Mouse (Mus musculus): Measurements from ENCODE around the gene Magi2.
"Not testable (repeated sequence)": the region's sequence is repeated elsewhere in the genome, so short reads cannot be mapped to it uniquely, and the experiment has no call there.

Magi2 gene

DNA sequence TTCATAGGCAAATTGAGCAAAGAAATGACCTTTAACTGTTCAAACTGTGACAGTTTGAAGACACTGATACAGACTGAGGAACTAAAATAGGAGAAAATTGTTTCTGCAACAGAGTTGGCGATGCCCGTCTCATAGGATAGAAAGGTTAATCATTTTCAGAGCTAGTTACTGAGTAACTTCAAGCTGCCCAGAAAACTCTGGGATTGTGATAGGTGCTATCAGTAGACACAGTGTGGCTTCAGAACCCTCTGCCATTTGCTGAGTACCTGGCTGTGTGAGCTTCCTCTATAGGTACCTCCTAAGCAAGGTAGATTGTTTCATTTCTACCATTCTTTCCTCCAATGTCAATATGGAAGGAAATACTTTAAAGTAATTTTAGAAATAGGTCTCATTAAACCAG lies 1014.7 kb downstream of the Magi2 start:
- DNase-seq (ENCODE audit: low read depth, low spot score): no peak

DNA sequence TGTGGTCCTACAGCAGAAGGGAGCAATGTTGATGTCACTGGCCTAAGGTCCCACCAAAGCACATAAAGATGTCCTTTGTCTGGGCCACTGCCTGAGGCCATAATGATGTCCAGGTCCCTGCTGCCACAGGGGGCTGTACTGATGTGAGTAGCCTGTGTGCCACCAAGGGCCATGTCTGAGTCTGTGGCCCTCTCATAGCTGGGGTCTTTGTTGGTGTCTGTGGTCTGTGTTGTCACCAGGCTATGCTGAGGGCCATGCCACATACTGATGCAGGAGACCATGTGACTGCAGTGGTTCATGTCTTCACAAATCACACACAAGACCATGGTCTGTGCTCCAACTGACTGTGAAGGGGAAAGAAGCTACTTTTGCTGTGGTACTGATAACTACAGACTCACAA lies 1015.7 kb downstream of the Magi2 start:
- no peak for DNase-seq (ENCODE audit: low read depth, low spot score)

DNA sequence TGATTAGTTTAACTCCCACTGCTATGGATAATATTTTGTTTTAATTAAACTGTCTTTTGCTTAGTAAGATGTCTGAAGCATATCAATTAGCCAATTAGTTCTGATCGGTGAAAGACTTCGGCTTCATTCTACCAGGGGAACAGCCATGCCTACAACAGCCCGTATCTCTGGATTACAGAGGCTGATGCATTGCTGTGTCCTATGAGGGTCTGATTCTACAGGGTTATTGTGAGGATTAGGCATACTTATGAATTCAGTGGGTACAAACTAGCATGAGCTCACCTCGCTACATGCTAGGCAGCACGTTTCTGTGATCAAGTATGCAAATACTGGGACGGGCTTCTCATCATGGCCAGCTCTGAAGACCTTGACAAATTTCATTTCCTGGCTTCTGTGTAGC lies 1022.5 kb downstream of the Magi2 start:
- DNase-seq (ENCODE audit: low read depth, low spot score): no peak

GRCm38 (mm10) chr5:20251541-20251940 lies 1024.7 kb downstream of the Magi2 start:
- DNase-seq (ENCODE audit: low read depth, low spot score): no peak

- no peak for DNase-seq (ENCODE audit: low read depth, low spot score)
Measured at GRCm38 (mm10) chr5:20256150-20256868, 1029.5 kb downstream of the Magi2 start.

GRCm38 (mm10) chr5:20256933-20257332 lies 1030.1 kb downstream of the Magi2 start:
- no peak for DNase-seq (ENCODE audit: low read depth, low spot score)

- no peak for DNase-seq (ENCODE audit: low read depth, low spot score)
Measured at GRCm38 (mm10) chr5:20257419-20257818, 1030.6 kb downstream of the Magi2 start.

DNA sequence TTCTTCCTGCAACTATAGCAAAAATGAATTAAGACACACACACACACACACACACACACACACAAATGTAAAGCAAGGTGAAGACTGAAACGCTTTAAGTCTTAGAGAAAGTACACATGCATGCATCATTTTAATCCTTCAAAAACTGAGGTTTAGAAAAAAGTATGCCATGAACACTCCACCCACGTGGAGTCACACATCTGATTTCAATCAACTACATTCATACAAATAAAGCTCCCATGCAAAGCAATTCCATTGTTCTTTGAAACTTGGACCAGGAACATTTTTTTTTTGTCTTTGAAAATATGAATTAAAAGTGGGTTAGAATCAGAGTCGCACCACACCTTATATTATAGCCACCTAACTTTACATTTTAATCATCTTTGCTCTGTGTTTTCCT lies 1032.9 kb downstream of the Magi2 start:
- DNase-seq (ENCODE audit: low read depth, low spot score): no peak

DNA sequence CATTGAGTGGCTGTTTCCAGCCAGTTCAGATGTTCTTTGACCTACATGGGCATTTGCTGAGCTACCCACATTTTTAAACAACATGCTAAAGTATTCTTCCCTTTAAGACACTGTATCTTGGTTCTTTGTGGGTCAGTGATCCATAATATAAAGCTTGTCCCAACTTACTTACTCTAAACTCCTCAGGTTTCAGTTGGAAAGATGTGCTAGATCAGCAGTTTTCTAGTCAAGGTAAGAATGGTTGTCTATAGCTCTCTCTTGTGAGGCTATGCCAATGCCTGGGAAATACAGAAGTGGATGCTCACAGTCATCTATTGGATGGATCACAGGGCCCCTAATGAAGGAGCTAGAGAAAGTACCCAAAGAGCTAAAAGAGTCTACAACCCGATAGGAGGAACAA lies 1045.8 kb downstream of the Magi2 start:
- DNase-seq (ENCODE audit: low read depth, low spot score): not testable (repeated sequence)

GRCm38 (mm10) chr5:20275632-20276031 lies 1048.8 kb downstream of the Magi2 start:
- DNase-seq (ENCODE audit: low read depth, low spot score): no peak

- DNase-seq (ENCODE audit: low read depth, low spot score): no peak
Measured at GRCm38 (mm10) chr5:20285080-20285840, 1058.4 kb downstream of the Magi2 start.

- no peak for DNase-seq (ENCODE audit: low read depth, low spot score)
Measured at GRCm38 (mm10) chr5:20294521-20294920, 1067.7 kb downstream of the Magi2 start.

- DNase-seq (ENCODE audit: low read depth, low spot score): no peak
Measured at GRCm38 (mm10) chr5:20299816-20300215, 1073.0 kb downstream of the Magi2 start.

DNA sequence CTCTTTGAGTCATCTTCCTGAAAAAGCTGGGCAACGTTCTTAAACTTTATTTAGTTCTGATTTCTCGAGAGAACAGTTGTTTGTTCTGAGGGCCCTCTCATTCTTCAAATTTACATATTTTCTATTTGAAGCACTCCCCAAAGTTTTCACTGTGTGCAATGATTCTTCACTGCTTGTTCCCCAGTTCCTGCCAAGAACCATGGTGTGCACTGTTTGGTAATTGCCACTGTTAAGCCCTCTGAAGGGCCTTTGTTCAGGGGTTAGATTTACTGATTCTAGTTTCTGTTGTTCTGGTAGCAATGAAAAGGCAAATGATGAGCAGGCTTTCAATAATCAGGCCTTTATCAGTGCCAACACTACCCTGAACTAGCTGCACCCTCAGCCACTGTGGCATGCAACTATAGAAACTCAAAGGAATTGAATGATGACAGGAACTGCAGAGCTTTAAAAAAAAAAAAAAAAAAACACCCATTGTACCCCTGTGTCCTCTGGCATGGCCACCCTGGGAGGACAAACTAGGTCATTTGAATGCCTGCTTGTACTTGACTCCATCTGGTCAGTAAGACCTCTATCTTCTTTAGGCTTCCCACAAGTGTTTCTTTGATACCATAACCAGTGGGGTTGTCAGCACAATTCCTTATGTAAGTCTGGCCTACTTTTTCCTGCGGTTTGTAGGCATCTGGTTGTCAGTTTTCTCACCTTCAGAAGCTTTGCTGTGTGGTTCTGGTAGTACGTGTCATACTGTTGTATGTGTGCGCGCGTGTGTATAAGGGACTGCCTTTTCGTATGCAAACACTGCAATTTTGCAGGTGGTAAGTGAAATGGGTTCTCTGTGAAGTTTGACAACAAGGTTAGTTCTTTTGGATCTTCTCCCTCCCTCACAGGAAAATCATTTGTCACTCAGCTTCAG lies 1076.5 kb downstream of the Magi2 start:
- no peak for DNase-seq (ENCODE audit: low read depth, low spot score)

- no peak for DNase-seq (ENCODE audit: low read depth, low spot score)
Measured at GRCm38 (mm10) chr5:20320970-20321369, 1094.1 kb downstream of the Magi2 start.

GRCm38 (mm10) chr5:20325290-20325689 lies 1098.5 kb downstream of the Magi2 start:
- no peak for DNase-seq (ENCODE audit: low read depth, low spot score)

GRCm38 (mm10) chr5:20328901-20329300 lies 1102.1 kb downstream of the Magi2 start:
- DNase-seq (ENCODE audit: low read depth, low spot score): no peak

- DNase-seq (ENCODE audit: low read depth, low spot score): no peak
Measured at GRCm38 (mm10) chr5:20330025-20330424, 1103.2 kb downstream of the Magi2 start.

- DNase-seq (ENCODE audit: low read depth, low spot score): no peak
Measured at GRCm38 (mm10) chr5:20332574-20332973, 1105.7 kb downstream of the Magi2 start.

GRCm38 (mm10) chr5:20334549-20334948 lies 1107.7 kb downstream of the Magi2 start:
- DNase-seq (ENCODE audit: low read depth, low spot score): no peak

GRCm38 (mm10) chr5:20352941-20353340 lies 1126.1 kb downstream of the Magi2 start:
- DNase-seq (ENCODE audit: low read depth, low spot score): no peak

- no peak for DNase-seq (ENCODE audit: low read depth, low spot score)
Measured at GRCm38 (mm10) chr5:20358437-20358836, 1131.6 kb downstream of the Magi2 start.
